Comparison of ENCODE assay signal across 8 mouse cellular contexts in genomic region chr3:122420410-122420774, GRCm38 (mm10).
A peak's percentile ranks its signal among the peaks of the same experiment; 100 is the strongest.
DNase-seq lines count a peak whose midpoint lies in the region; ATAC-seq and TF ChIP-seq lines count a peak whose summit lies in the region.

No protein-coding gene starts in this region.

- DNase-seq in urinary bladder, postnatal 14 days (ENCODE audit: low spot score), result peak; percentile 35
- no peak for DNase-seq in urinary bladder, adult 2 months (ENCODE audit: low spot score)
- peak; percentile 85 for DNase-seq in embryo, embryonic 10.5 days (ENCODE audit: low spot score)
- DNase-seq in heart, adult 8-10 months (ENCODE audit: low spot score), result peak; percentile 35
- DNase-seq in kidney, adult 9 months, result peak; percentile 29
- DNase-seq in lung, adult 2 months, result peak; percentile 47
- no peak for DNase-seq in yolk sac, embryonic 10.5 days (ENCODE audit: low spot score)

- peaks cover 4% of the 10 kb centered on the region for H3K4me1 ChIP-seq in lung, adult 2 months (ENCODE audit: control insufficient read depth, insufficient read depth, low read length)
- H3K4me1 ChIP-seq in neural tube, embryonic 15.5 days, result peaks cover 21% of the 10 kb centered on the region

- TF ChIP-seq POLR2A in lung, adult 2 months (IDR thresholded peaks at IDR 0.05; ENCODE audit: borderline replicate concordance, extremely low read depth, low read depth, low read length), result no peak

- H3K27me3 ChIP-seq in neural tube, embryonic 15.5 days (replicated peaks), result peaks cover 11% of the 10 kb centered on the region

- no peak for TF ChIP-seq CTCF in lung, adult 2 months (IDR thresholded peaks at IDR 0.05; ENCODE audit: insufficient read depth, low read length)

- under 1% methylated on average over 15 of the region's 15 CpGs for WGBS in lung, adult 2 months
- WGBS in neural tube, embryonic 15.5 days, result 0% methylated on average over 15 of the region's 15 CpGs

- peak; percentile 56 for ATAC-seq in neural tube, embryonic 15.5 days (ENCODE audit: low FRiP score)

- peak overlapping the region; percentile 58 for H3K9ac ChIP-seq in neural tube, embryonic 15.5 days (replicated peaks)

- H3K4me2 ChIP-seq in neural tube, embryonic 15.5 days, result peak overlapping the region; percentile 98

- peak overlapping the region; percentile 64 for H3K27ac ChIP-seq in neural tube, embryonic 15.5 days (replicated peaks)

- no peaks in the 10 kb centered on the region for H3K36me3 ChIP-seq in neural tube, embryonic 15.5 days

- peak overlapping the region; percentile 73 for H3K4me3 ChIP-seq in lung, adult 2 months (replicated peaks; ENCODE audit: extremely low read depth, low read depth, low read length)
- peak overlapping the region; percentile 71 for H3K4me3 ChIP-seq in neural tube, embryonic 15.5 days (replicated peaks)

- no peaks in the 10 kb centered on the region for H3K9me3 ChIP-seq in neural tube, embryonic 15.5 days (replicated peaks)

Comparison
In these comparisons a context has a peak if more than half of its experiments do, and no peak if none do; other contexts are left out.
1. DNase-seq: peak in urinary bladder, postnatal 14 days (single experiment), embryo, embryonic 10.5 days (single experiment), heart, adult 8-10 months (single experiment), kidney, adult 9 months (single experiment) and lung, adult 2 months (single experiment); none in urinary bladder, adult 2 months (single experiment) and yolk sac, embryonic 10.5 days (single experiment).